Mouse (Mus musculus) urinary bladder, adult 18-20 months (tissue): ENCODE results near the gene Mccc1.

Experiments used
- DNase-seq, 2 experiments: peaks; one replicate each; pipeline ENCODE4 v3.0.0; 2022; ENCODE audit warnings: low spot score in 2 of 2, mixed read lengths in 2 of 2

Gene Mccc1

GRCm38 (mm10) chr3:35922522-35922921, 78.0 kb downstream of the Mccc1 start:
- DNase-seq: no peak

DNA sequence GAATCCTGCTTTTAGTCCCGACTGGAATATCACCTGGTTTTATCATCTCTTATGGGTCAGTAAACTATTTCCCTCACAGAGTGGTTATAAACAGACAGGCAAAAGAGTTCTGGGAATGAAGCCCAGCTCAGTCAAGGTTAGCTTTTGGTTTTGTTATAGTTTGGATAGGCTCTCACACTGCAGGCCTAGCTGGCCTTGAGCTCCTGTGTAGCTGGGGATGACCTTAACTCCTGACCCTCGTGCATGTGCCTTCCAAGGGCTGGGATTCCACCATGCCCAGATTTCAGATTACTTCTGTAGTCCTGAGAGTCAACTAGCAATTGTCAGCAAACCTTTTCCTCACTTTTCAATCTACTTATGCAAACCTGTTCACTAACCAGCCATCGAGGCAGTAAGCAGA, 82.2 kb downstream of the Mccc1 start:
- DNase-seq: no peak
